Mouse (Mus musculus) hindbrain, embryonic 16.5 days (tissue): ENCODE measurements around the gene Padi2. TPM values are rescaled to one million over a fixed set of nuclear protein-coding genes. Genes with fewer than 3 reads are reported as not detected.

Source experiments
- ATAC-seq: fragments of 200-750 bp; cut with Nextera tagmentation; 2 replicates; pipeline ENCODE4 v1.8.0; 2017; ENCODE audit warnings: moderate TSS enrichment, moderate library complexity
- H3K27ac ChIP-seq: fragments of 300-500 bp; sonication (generic); 2 replicates; pipeline ENCODE4 v1.5.1; 2014; ENCODE audit warnings: low read depth, mild to moderate bottlenecking, control low read depth, low read length, moderate library complexity
- H3K27me3 ChIP-seq: fragments of 300-500 bp; sonication (generic); replicated peaks from 2 replicates; pipeline ENCODE4 v1.6.1; 2014; ENCODE audit warnings: low read length; ENCODE audit not compliant: control insufficient read depth, insufficient read depth
- H3K36me3 ChIP-seq: fragments of 300-500 bp; sonication (generic); 2 replicates; pipeline ENCODE4 v1.6.1; 2014; ENCODE audit warnings: mild to moderate bottlenecking, low read length, moderate library complexity, mixed read lengths; ENCODE audit not compliant: control insufficient read depth, insufficient read depth
- H3K4me1 ChIP-seq: fragments of 300-500 bp; sonication (generic); 2 replicates; pipeline ENCODE4 v1.6.1; 2014; ENCODE audit warnings: low read depth, low read length; ENCODE audit not compliant: control insufficient read depth, insufficient read depth
- H3K4me2 ChIP-seq: fragments of 300-500 bp; sonication (generic); 2 replicates; pipeline ENCODE4 v1.6.1; 2014; ENCODE audit warnings: mild to moderate bottlenecking, low read length, control low read depth, moderate library complexity
- H3K4me3 ChIP-seq: fragments of 300-500 bp; sonication (generic); 2 replicates; pipeline ENCODE4 v1.5.1; 2014; ENCODE audit warnings: mild to moderate bottlenecking, low read length, control low read depth, moderate library complexity
- H3K9ac ChIP-seq: fragments of 300-500 bp; sonication (generic); 2 replicates; pipeline ENCODE4 v1.6.1; 2014; ENCODE audit warnings: low read depth, mild to moderate bottlenecking, control low read depth, low read length, moderate library complexity
- H3K9me3 ChIP-seq: fragments of 300-500 bp; sonication (generic); 2 replicates; pipeline ENCODE4 v1.6.1; 2014; ENCODE audit warnings: mild to moderate bottlenecking, low read length, moderate library complexity; ENCODE audit not compliant: control insufficient read depth
- WGBS: fragments of 180-500 bp; shearing (Covaris S2); extraction: QIAGEN DNeasy Blood & Tissue Kit; methylation state at CpG from one replicate; pipeline ENCODE4 v1.1.7; 2014; 5-methylcytosine and 5-hydroxymethylcytosine counted together
- polyA plus RNA-seq: library from polyadenylated mRNA; unstranded; fragments of >200 nt; fragmentation: Nextera tagmentation; extraction: Ambion mirVana; gene quantifications from 2 replicates; pipeline ENCODE4 v1.2.1, GENCODE M21; 2015

Gene Padi2
- polyA plus RNA-seq, 1 experiment from 2014 or later = 2.4 TPM

DNA sequence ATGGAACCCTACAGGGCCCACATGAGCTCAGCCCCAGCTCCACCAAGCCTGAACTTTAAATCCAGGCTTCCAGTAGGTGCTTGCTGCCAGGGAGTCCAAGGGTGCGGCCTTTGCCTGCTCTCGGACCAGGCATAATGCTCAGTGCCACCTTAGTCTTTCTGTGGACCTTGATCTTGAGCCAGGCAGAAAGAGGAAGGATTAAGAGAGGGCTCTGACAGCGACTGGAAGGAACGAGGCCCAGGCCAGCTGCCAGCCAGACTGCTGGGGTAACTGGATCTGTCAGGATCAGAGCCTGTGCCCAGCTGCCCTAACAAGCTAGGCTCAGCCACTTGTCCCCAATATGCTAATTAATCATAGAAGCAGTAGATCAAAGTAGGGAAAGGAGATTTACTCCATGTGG lies 26.4 kb upstream of the Padi2 start:
- Histone ChIP-seq H3K4me1 (no peaks in the 10 kb centered on the region), H3K27me3 (no peaks in the 10 kb centered on the region)

GRCm38 (mm10) chr4:140880207-140880606 lies 25.9 kb upstream of the Padi2 start:
- WGBS = 83% methylated on average over 3 of the region's 3 CpGs

More for the DNA sequence above, 26.4 kb upstream of the Padi2 start:
- H3K27ac ChIP-seq = no peak overlapping the region
- H3K36me3 ChIP-seq = no peaks in the 10 kb centered on the region
- no peaks in the 10 kb centered on the region for H3K9me3 ChIP-seq
- no peak overlapping the region for H3K4me3 ChIP-seq
- no peak overlapping the region for H3K4me2 ChIP-seq
- 59% methylated on average over 4 of the region's 4 CpGs for WGBS
- H3K9ac ChIP-seq = no peak overlapping the region
- 0 out of 2 replicates have a peak, but pooled peaks have one; percentile 34 for ATAC-seq

GRCm38 (mm10) chr4:140881026-140881670 lies 25.0 kb upstream of the Padi2 start:
- H3K4me3 ChIP-seq = no peak overlapping the region
- 84% methylated on average over 8 of the region's 8 CpGs for WGBS
- no peak overlapping the region for H3K9ac ChIP-seq
- H3K4me2 ChIP-seq = no peak overlapping the region
- H3K27me3 ChIP-seq = no peaks in the 10 kb centered on the region
- no peaks in the 10 kb centered on the region for H3K36me3 ChIP-seq
- H3K27ac ChIP-seq = no peak overlapping the region
- no peaks in the 10 kb centered on the region for H3K9me3 ChIP-seq
- H3K4me1 ChIP-seq = no peaks in the 10 kb centered on the region
- ATAC-seq = no peak

More at GRCm38 (mm10) chr4:140880207-140880606, 25.9 kb upstream of the Padi2 start:
- no peaks in the 10 kb centered on the region for H3K27me3 ChIP-seq
- H3K9me3 ChIP-seq = no peaks in the 10 kb centered on the region
- no peaks in the 10 kb centered on the region for H3K36me3 ChIP-seq
- no peak overlapping the region for H3K9ac ChIP-seq
- ATAC-seq = no peak
- no peak overlapping the region for H3K4me3 ChIP-seq
- H3K4me2 ChIP-seq = no peak overlapping the region
- H3K4me1 ChIP-seq = no peaks in the 10 kb centered on the region
- H3K27ac ChIP-seq = no peak overlapping the region

GRCm38 (mm10) chr4:140881771-140882170 lies 24.4 kb upstream of the Padi2 start:
- H3K4me1 ChIP-seq = no peaks in the 10 kb centered on the region
- 94% methylated on average over 13 of the region's 13 CpGs for WGBS
- no peak for ATAC-seq
- no peak overlapping the region for H3K4me2 ChIP-seq
- no peaks in the 10 kb centered on the region for H3K36me3 ChIP-seq
- no peaks in the 10 kb centered on the region for H3K27me3 ChIP-seq
- no peak overlapping the region for H3K27ac ChIP-seq
- H3K9me3 ChIP-seq = no peaks in the 10 kb centered on the region
- H3K4me3 ChIP-seq = no peak overlapping the region
- H3K9ac ChIP-seq = no peak overlapping the region

GRCm38 (mm10) chr4:140882365-140882764 lies 23.8 kb upstream of the Padi2 start:
- ATAC-seq = no peak

DNA sequence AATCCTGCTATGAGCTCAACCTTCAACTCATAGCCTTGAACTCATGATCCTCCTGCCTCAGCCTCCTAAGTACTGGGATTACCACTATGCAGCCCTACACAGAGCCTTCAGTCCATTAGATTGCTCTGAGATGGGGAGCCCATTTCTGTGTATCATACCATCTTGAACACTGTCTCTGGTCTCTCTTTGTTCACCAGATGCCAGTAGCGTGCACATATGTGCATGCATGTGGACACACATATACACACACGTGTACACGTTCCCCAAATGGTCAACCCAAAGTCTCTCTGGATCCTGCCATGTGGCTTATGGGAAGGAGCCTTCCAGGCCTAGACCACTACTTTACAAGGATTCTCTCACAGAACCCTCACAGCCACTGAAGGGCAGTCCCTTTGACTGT lies 23.2 kb upstream of the Padi2 start:
- H3K9ac ChIP-seq = no peak overlapping the region
- H3K36me3 ChIP-seq = no peaks in the 10 kb centered on the region
- no peak overlapping the region for H3K4me3 ChIP-seq
- no peaks in the 10 kb centered on the region for H3K27me3 ChIP-seq
- no peaks in the 10 kb centered on the region for H3K9me3 ChIP-seq
- WGBS = 96% methylated on average over 3 of the region's 3 CpGs
- no peak overlapping the region for H3K27ac ChIP-seq
- H3K4me2 ChIP-seq = no peak overlapping the region
- no peak for ATAC-seq
- no peaks in the 10 kb centered on the region for H3K4me1 ChIP-seq

More at GRCm38 (mm10) chr4:140882365-140882764, 23.8 kb upstream of the Padi2 start:
- Histone ChIP-seq H3K27me3 (no peaks in the 10 kb centered on the region), H3K4me3 (no peak overlapping the region), H3K36me3 (no peaks in the 10 kb centered on the region), H3K4me1 (no peaks in the 10 kb centered on the region), H3K9ac (no peak overlapping the region), H3K27ac (no peak overlapping the region), H3K9me3 (no peaks in the 10 kb centered on the region), H3K4me2 (no peak overlapping the region)
- WGBS = 66% methylated on average over 4 of the region's 4 CpGs

- ATAC-seq = no peak
- no peaks in the 10 kb centered on the region for H3K4me1 ChIP-seq
- no peak overlapping the region for H3K4me2 ChIP-seq
- H3K27me3 ChIP-seq = no peaks in the 10 kb centered on the region
- no peak overlapping the region for H3K27ac ChIP-seq
- no peaks in the 10 kb centered on the region for H3K36me3 ChIP-seq
- no peak overlapping the region for H3K4me3 ChIP-seq
- H3K9me3 ChIP-seq = no peaks in the 10 kb centered on the region
- H3K9ac ChIP-seq = no peak overlapping the region
- 42% methylated on average over 4 of the region's 4 CpGs for WGBS
Measured at GRCm38 (mm10) chr4:140883852-140884251, 22.3 kb upstream of the Padi2 start.

DNA sequence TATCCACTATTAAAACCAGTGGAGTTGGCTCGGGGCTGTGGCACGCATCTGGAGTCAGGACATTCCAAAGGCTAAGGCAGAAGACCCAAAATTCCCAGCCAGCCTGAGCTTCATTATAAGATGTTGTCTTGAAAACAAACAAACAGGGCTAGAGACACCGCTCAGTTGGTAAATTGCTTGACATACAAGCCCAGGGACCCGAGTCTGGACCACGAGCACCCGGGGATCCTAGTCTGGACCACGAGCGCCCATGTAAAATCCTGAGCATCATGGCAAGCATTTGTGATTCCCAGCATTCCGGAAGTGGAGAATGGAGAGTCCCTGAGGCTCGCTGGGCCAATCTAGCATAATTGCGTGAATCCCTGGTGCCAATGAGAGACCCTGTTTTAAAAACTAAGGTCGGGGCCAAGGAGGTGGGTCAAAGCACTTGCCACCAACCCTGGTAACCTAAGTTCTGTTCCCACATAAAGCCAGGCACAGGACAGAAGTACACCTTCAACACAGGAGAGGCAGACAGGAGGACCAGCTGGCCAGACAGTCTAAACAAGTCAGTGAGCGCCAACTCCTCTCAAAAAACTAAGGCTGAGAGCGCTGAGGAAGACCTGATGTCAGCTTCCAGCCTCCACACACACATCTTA lies 14.5 kb upstream of the Padi2 start:
- Histone ChIP-seq H3K4me1 (no peaks in the 10 kb centered on the region), H3K9ac (no peak overlapping the region), H3K27ac (no peak overlapping the region), H3K4me3 (no peak overlapping the region), H3K4me2 (no peak overlapping the region), H3K36me3 (no peaks in the 10 kb centered on the region), H3K9me3 (peaks cover 7% of the 10 kb centered on the region), H3K27me3 (no peaks in the 10 kb centered on the region)
- WGBS = 96% methylated on average over 14 of the region's 14 CpGs
- ATAC-seq = no peak

DNA sequence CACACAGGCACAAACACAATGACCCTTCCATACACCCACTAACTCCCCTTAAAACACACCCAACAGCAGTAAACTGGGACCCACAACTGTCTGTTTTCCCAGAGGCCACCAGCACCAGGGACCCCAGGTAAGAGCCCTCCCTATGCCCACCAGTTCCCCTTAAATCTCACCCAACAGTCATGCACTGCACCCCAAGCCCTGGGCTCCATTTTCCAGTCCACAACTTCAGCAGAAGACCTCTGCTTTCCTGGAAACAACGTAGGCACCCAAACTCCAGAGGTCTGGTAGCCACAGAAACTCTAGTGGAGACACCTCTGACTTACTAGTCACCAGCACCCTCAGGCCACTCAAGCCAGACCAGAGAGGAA lies 14.0 kb upstream of the Padi2 start:
- no peaks in the 10 kb centered on the region for H3K4me1 ChIP-seq
- no peak overlapping the region for H3K27ac ChIP-seq
- H3K4me2 ChIP-seq = no peak overlapping the region
- H3K4me3 ChIP-seq = no peak overlapping the region
- no peak for ATAC-seq
- peaks cover 7% of the 10 kb centered on the region for H3K9me3 ChIP-seq
- H3K9ac ChIP-seq = no peak overlapping the region
- H3K27me3 ChIP-seq = no peaks in the 10 kb centered on the region
- WGBS = 70% methylated on average over 1 of the region's 1 CpGs
- H3K36me3 ChIP-seq = no peaks in the 10 kb centered on the region
